Mouse (Mus musculus) stomach, postnatal 0 days (tissue): ENCODE measurements around the gene Eng. TPM values are rescaled to one million over a fixed set of nuclear protein-coding genes. Genes with fewer than 3 reads are reported as not detected.
A peak's percentile ranks its signal among the peaks of the same experiment; 100 is the strongest.

Source experiments
- ATAC-seq: fragments of 200-750 bp; cut with Nextera tagmentation; 2 replicates; pipeline ENCODE4 v1.8.0; 2017; ENCODE audit not compliant: low FRiP score, low TSS enrichment
- DNase-seq: peaks from one replicate; pipeline ENCODE4 v3.0.0-alpha.2; 2016; ENCODE audit warnings: low spot score
- H3K27ac ChIP-seq: fragments of 300-500 bp; sonication (generic); replicated peaks from 2 replicates; pipeline ENCODE4 v1.5.1; 2014; ENCODE audit warnings: mild to moderate bottlenecking, control low read depth
- H3K27me3 ChIP-seq: fragments of 300-500 bp; sonication (generic); 2 replicates; pipeline ENCODE4 v1.6.1; 2014; ENCODE audit warnings: low read length; ENCODE audit not compliant: control insufficient read depth, insufficient read depth
- H3K36me3 ChIP-seq: fragments of 300-500 bp; sonication (generic); 2 replicates; pipeline ENCODE4 v1.6.1; 2014; ENCODE audit warnings: low read length, mixed read lengths; ENCODE audit not compliant: control insufficient read depth, insufficient read depth
- H3K4me1 ChIP-seq: fragments of 300-500 bp; sonication (generic); replicated peaks from 2 replicates; pipeline ENCODE4 v1.6.1; 2014; ENCODE audit warnings: antibody characterized with exemption; ENCODE audit not compliant: control insufficient read depth, insufficient read depth
- H3K4me2 ChIP-seq: fragments of 300-500 bp; sonication (generic); replicated peaks from 2 replicates; pipeline ENCODE4 v1.6.1; 2014; ENCODE audit warnings: low read depth, mild to moderate bottlenecking, control low read depth, moderate library complexity
- H3K4me3 ChIP-seq: fragments of 300-500 bp; sonication (generic); 2 replicates; pipeline ENCODE4 v1.5.1; 2014; ENCODE audit warnings: low read depth, low read length, control low read depth
- H3K9ac ChIP-seq: fragments of 300-500 bp; sonication (generic); 2 replicates; pipeline ENCODE4 v1.6.1; 2014; ENCODE audit warnings: mild to moderate bottlenecking, low read length, control low read depth, mixed read lengths
- H3K9me3 ChIP-seq: fragments of 300-500 bp; sonication (generic); 2 replicates; pipeline ENCODE4 v1.6.1; 2016; ENCODE audit warnings: low read length; ENCODE audit not compliant: control insufficient read depth
- CTCF ChIP-seq: IDR thresholded peaks from 2 replicates; pipeline ENCODE4 v1.5.1; 2016; ENCODE audit warnings: antibody characterized with exemption, low read depth, mild to moderate bottlenecking, moderate library complexity
- EP300 ChIP-seq: optimal IDR thresholded peaks from 2 replicates; pipeline ENCODE3; 2016; ENCODE audit warnings: antibody characterized with exemption
- WGBS: fragments of 180-500 bp; shearing (Covaris S2); extraction: QIAGEN DNeasy Blood & Tissue Kit; methylation state at CpG from one replicate; pipeline ENCODE4 v1.1.7; 2014; 5-methylcytosine and 5-hydroxymethylcytosine counted together
- polyA plus RNA-seq: library from polyadenylated mRNA; unstranded; fragments of >200 nt; fragmentation: Nextera tagmentation; extraction: Ambion mirVana; gene quantifications from 2 replicates; pipeline ENCODE4 v1.2.1, GENCODE M21; 2015

Gene Eng
- polyA plus RNA-seq, 1 experiment from 2014 or later: 23.0 TPM

GRCm38 (mm10) chr2:32724149-32724548, 77.8 kb downstream of the Eng start:
- no peak overlapping the region for H3K9ac ChIP-seq
- TF ChIP-seq EP300 (no peak), CTCF (no peak)
- WGBS: 79% methylated on average over 4 of the region's 4 CpGs
- no peak for ATAC-seq
- H3K4me1 ChIP-seq: peaks cover 5% of the 10 kb centered on the region; the same call in 1 of the 2 replicates
- no peaks in the 10 kb centered on the region for H3K27me3 ChIP-seq
- no peak for DNase-seq
- no peak overlapping the region for H3K4me3 ChIP-seq
- H3K4me2 ChIP-seq: no peak overlapping the region
- no peaks in the 10 kb centered on the region for H3K9me3 ChIP-seq
- no peaks in the 10 kb centered on the region for H3K36me3 ChIP-seq
- H3K27ac ChIP-seq: no peak overlapping the region

DNA sequence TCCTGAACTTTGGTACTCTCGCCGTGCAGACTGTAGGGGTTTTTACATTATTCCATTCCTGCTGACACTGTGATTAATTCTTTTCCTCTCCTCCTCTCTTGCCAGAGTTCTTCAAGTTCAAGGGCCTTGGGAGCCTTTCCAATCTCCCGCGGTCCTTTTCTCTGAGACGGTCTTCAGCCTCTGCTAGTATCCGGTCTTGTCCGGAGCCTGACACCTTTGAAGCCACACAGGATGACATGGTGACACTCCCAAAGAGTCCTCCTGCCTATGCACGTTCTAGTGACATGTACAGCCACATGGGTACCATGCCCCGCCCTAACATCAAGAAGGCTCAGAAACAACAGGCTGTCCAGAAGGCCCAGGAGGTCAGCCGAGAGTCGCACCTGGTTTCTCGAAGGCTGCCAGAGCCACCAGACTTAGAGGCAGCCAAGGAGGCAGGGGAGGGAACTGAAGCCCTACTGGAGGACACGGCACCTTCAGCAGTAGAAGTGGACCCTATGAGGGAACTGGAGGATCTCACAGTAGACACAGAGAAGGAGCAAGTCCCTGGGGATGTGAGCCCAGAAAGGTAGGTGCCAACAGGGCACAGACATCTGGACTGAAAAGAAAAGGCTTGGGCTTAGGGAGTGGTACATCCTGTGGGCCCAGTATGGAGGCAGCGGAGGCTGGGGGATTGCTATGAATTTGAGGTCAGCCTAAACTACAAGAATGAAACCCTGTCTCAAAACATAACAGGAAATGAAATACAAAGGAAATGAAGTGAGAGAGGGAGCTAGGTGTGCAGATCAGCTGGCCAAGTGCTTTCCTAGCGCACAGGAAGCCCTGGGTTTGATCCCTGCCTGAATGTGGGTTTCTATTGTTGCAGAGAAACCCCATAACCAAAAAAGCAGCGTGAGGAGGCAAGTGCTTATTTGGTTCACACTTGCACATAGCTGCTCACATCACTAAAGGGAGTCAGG, 78.7 kb downstream of the Eng start:
- H3K4me1 ChIP-seq: peaks cover 5% of the 10 kb centered on the region; the same call in 1 of the 2 replicates
- 67% methylated on average over 16 of the region's 16 CpGs for WGBS
- H3K9me3 ChIP-seq: no peaks in the 10 kb centered on the region
- DNase-seq (no peak), ATAC-seq (no peak)
- no peak overlapping the region for H3K27ac ChIP-seq
- TF ChIP-seq EP300 (no peak), CTCF (no peak)
- H3K27me3 ChIP-seq: no peaks in the 10 kb centered on the region
- no peak overlapping the region for H3K4me2 ChIP-seq
- no peaks in the 10 kb centered on the region for H3K36me3 ChIP-seq
- H3K9ac ChIP-seq: no peak overlapping the region
- no peak overlapping the region for H3K4me3 ChIP-seq

GRCm38 (mm10) chr2:32727435-32727834, 81.0 kb downstream of the Eng start:
- Histone ChIP-seq H3K27ac (peak overlapping the region; percentile 70), H3K9me3 (no peaks in the 10 kb centered on the region), H3K27me3 (no peaks in the 10 kb centered on the region), H3K36me3 (no peaks in the 10 kb centered on the region), H3K4me3 (peak overlapping the region; percentile 34), H3K4me2 (peak overlapping the region; percentile 53), H3K4me1 (no peaks in the 10 kb centered on the region), H3K9ac (peak overlapping the region; percentile 47)
- TF ChIP-seq EP300: no peak
- under 1% methylated on average over 16 of the region's 16 CpGs for WGBS
- ATAC-seq (peak; percentile 94), DNase-seq (peak; percentile 90)

- Histone ChIP-seq H3K4me3 (peak overlapping the region; percentile 34; the same call in 1 of the 2 replicates), H3K4me1 (no peaks in the 10 kb centered on the region), H3K4me2 (peak overlapping the region; percentile 25), H3K9me3 (no peaks in the 10 kb centered on the region), H3K9ac (peak overlapping the region; percentile 23; the same call in 1 of the 2 replicates), H3K27ac (0 out of 2 replicates have a peak overlapping the region, but pooled peaks have one; percentile 4), H3K27me3 (no peaks in the 10 kb centered on the region), H3K36me3 (no peaks in the 10 kb centered on the region)
- DNase-seq (no peak), ATAC-seq (no peak)
- TF ChIP-seq EP300 (no peak), CTCF (no peak)
- WGBS: 54% methylated on average over 7 of the region's 7 CpGs
Measured at GRCm38 (mm10) chr2:32728463-32728862, 82.1 kb downstream of the Eng start.

- no peak overlapping the region for H3K4me2 ChIP-seq
- TF ChIP-seq EP300: no peak
- no peak for TF ChIP-seq CTCF
- 74% methylated on average over 4 of the region's 4 CpGs for WGBS
- no peaks in the 10 kb centered on the region for H3K4me1 ChIP-seq
- H3K36me3 ChIP-seq: no peaks in the 10 kb centered on the region
- no peak overlapping the region for H3K9ac ChIP-seq
- H3K9me3 ChIP-seq: no peaks in the 10 kb centered on the region
- H3K27ac ChIP-seq: no peak overlapping the region
- no peak overlapping the region for H3K4me3 ChIP-seq
- DNase-seq (no peak), ATAC-seq (no peak)
- no peaks in the 10 kb centered on the region for H3K27me3 ChIP-seq
Measured at GRCm38 (mm10) chr2:32729547-32729946, 83.2 kb downstream of the Eng start.

DNA sequence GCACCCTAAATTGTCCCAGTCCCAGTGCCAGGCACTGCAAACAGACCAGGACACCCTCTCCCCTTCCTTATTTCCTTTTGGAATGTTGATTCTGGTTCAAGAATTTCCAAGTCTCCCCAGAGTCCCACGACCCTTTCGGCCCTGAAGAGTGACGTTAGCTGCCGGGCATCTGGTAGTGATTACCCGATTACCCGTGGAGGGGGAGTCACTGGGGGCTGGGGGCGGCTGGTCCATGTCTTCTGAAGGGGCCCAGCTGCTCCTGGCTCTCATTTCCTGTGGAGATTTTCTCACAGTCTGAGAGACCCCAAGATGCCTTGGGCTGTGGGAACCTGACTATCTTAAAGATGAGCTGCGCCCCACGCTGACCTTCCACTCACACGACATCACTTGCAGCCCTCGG, 84.5 kb downstream of the Eng start:
- Histone ChIP-seq H3K36me3 (no peaks in the 10 kb centered on the region), H3K27ac (peak overlapping the region; percentile 45; the same call in 1 of the 2 replicates), H3K4me2 (0 out of 2 replicates have a peak overlapping the region, but pooled peaks have one; percentile 11), H3K9me3 (no peaks in the 10 kb centered on the region), H3K4me3 (no peak overlapping the region), H3K4me1 (no peaks in the 10 kb centered on the region), H3K9ac (peak overlapping the region; percentile 27; the same call in 1 of the 2 replicates), H3K27me3 (no peaks in the 10 kb centered on the region)
- no peak for ATAC-seq
- DNase-seq: no peak
- 21% methylated on average over 11 of the region's 11 CpGs for WGBS
- no peak for TF ChIP-seq EP300
- no peak for TF ChIP-seq CTCF
